Mouse (Mus musculus) kidney, postnatal 14 days (tissue): ENCODE results near the gene Rapgef5.

Experiments used
- DNase-seq: peaks from one replicate; pipeline ENCODE4 v3.0.0; 2022; ENCODE audit warnings: mixed read lengths

The Rapgef5 gene

DNA sequence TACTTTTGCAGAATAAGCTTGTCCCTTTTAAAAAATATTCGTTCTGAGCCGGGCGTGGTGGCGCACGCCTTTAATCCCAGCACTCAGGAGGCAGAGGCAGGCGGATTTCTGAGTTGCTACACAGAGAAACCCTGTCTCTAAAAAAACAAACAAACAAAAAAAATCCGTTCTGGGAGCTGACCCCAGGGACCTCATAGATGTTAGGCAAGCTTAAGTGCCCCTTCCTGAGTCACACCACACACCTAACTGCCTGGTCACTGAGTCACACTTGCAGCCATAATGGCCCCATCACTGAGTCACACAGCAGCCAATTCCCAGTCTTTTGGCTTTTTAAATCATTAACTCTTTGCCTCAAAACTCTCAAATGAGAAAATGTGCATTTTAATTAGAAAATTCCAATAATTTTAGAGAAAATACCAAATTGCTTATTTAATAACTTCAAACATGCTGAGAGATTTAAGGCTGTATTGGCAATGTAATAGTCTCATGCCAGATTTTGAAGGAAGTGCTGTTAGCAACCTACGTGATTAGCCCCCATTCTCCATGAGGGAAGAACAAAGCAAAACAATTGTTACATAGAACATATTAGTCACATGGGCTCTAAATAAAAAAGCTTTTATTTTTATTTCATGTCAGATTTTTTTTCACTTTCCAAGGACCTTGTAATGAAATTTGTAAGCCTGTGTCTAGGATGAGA lies 211.3 kb downstream of the Rapgef5 start:
- DNase-seq = no peak

DNA sequence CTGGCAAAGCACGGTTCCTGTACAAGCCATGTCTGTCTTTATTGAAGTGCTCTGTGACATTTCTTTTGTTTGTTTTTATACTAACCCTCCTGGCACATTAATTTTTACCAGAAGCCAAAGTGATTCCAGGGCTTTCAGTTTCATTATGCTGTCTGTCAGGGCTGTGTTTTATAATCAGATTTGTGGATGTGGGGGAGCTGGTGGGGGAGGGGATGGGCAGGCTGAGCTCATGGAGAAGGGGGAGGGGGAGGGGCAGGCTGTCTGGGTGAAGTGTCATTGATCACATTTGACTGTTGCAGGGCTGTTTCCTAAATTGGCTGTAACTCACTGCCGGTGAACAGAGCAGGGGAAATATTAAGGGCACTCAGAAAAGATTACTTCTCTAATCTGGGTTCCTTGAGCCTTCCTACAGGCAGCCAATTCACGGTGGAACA lies 211.9 kb downstream of the Rapgef5 start:
- peak; percentile 36 for DNase-seq

DNA sequence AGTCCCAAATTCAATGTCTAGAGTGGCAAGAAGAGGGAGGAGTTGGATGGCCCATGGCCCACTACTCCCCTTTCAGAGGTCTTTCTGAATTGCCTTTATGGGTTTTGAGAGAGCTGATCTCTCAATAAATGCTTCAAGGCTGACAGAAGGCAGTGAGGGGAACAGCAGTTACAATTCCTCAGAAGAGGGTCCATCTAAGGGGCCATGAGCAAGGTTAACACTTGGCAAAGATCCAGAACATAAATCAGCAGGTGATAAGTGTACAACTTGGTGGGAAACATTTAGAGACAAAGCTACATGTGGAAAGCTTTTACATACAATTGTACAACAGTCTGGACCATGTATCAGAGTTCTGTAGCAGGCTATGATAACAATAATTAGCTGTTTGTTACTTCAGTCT lies 217.3 kb downstream of the Rapgef5 start:
- no peak for DNase-seq

DNA sequence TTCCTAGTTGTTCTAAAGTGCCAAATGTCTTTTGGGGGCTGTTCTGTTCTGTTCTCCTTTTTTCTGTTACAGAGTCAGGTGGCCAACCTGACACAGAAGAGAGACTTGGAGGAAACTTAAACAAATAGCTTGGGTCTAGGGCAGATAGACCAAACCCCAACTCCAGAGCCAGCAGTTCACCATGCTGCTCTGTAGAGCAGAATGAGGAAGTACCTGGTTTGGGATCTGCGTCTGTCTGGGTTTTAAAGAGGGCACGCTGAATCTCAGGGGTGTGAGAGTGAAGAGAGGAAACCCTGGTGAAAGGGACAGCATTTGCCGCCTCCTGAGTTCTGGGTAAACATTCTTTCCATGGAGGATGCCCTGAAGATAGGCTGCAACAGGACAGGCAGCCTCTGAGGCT lies 219.9 kb downstream of the Rapgef5 start:
- no peak for DNase-seq

DNA sequence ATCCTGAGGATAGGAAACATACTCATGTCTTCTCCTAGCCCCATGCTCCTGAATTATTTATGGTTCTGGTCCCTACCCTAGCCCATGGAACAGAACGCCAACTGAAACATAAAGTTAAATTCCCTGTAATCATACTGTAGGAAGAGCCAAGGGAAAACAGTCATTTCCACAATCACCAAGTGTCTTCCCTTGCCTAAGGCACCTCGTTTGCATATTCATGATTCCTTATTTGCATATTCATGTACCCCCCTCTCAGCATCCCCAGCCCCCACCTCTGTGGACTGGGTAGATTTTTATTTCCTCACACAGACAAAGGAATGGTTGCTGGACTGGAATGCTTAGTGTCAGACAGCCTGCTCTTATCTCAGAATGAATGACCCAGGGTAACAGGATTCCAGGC lies 220.6 kb downstream of the Rapgef5 start:
- no peak for DNase-seq

DNA sequence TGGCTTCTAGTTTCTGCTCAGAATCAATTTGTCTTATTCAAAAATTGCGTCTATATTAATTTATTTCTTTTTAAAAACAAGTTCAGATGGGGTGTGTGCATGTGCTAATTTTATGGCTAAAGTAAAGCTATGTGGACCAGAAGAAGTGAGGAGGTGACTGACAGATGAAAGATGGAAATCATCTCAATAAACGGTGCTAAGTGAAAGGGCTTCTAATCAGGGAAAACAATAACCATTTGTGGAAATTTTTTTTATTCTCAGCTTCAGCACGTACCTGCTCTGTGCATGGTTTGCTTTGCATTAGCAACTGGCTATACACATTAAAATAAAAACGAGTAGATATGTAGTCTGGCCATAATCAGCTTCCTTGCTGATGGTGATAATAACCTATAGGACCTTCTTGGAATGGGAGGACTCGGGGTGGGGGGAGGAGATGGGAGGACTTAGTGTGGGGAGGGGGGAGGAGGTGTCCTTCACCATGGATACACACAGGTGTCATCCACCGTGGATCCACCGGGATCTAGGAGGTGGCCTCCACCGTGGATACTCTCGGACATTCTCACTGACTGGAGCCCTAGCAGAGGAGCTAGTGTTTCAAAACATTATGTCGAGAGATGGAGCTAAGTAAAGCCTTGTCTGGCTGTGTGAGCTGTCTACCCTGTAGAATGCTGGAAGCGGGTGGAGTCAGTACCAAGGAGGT lies 221.2 kb downstream of the Rapgef5 start:
- no peak for DNase-seq

DNA sequence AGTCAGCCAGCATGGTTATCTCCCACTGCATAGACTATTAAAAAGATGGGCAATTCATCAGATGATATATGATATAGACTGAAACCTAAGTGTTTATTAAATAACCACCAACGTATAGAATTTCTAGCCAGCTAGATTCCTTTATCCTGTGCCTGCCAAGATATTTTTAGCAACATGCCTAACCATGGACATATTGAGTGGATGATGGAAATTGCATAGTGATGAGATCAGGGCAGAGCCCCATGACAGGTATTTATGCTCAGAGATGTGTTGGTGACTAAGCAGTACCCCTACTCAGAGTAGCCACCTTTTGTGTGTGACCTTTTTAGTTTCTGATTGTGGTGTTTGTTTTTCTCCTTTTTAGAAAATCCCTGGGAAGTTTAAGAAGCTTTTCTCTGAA lies 226.2 kb downstream of the Rapgef5 start:
- no peak for DNase-seq

DNA sequence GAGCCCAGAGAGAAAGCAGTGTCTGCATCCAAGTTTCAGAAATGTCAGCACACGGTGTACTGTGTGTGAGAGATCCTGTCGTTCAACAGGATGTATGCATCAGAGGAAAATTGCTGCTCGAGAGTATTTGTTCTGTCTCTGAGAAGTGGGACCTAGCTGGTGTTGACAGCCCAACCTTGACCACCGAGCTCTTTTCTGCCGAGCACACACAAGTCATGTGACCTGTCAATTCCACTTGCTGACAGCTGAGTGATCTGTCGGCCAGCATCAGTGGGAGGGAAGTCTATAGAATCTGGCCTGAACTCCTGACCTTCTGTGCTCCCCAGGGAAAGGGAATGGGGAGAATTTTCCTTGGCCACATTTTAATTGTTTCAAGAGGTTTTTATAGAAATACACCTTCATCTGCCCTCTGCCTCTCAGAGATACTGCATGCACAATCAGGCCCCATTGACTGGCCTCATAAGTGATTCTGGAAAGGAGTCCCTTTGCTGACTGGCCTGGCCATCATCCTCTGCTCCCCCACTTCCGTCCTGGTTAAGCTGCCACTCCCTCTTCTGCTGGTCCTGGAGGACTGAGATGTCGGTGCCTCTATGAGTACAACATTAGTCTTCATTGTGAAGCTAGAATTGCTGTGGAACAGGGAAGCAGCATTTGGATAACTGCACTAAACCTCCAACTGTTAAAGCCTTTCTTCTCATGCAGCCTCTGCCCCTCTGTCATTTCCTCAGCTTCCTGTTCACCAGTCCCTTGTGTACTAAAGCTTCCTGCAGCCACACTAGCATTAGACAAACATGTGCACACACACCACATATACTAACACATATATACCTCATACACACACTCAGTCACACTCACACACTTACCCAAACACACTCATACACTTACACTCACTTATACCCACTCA lies 228.6 kb downstream of the Rapgef5 start:
- DNase-seq = no peak

DNA sequence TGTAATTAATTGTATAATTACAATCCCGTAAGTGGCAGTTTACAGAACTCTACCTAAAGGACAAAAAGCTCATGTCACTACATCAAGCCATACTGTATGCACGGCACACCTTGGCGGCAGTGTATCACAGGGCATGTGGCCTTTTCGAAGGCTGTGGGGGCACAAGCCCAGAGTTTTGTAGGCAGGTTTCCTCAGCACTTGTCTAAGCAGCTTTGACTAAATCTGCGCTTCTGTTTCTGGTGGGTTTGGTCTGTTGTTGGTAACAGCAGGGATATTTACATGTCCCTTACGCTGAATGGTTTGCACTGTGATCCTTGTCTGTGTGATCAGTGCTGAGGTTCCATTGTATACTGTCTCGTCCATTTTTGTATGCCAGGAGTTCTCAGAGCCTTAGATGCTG lies 230.3 kb downstream of the Rapgef5 start:
- no peak for DNase-seq

DNA sequence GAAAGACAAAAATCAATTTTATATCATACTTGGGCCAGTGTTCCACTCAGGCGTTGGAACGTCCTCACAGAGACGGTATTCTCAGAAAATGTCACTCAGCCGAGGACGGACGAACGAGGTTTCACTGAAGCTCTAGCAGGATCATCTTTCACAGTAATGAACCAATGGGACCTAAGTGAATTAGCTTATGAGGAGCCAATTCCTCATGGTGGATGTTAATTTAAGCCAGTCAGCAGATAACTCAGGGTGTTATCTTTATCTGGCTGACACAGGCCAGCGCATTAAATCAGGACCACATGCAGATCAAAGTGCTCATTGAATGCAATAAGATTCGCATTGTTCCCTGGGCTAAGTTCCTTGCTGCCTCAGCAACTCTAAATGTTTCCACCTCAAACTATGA lies 234.8 kb downstream of the Rapgef5 start:
- DNase-seq = no peak

DNA sequence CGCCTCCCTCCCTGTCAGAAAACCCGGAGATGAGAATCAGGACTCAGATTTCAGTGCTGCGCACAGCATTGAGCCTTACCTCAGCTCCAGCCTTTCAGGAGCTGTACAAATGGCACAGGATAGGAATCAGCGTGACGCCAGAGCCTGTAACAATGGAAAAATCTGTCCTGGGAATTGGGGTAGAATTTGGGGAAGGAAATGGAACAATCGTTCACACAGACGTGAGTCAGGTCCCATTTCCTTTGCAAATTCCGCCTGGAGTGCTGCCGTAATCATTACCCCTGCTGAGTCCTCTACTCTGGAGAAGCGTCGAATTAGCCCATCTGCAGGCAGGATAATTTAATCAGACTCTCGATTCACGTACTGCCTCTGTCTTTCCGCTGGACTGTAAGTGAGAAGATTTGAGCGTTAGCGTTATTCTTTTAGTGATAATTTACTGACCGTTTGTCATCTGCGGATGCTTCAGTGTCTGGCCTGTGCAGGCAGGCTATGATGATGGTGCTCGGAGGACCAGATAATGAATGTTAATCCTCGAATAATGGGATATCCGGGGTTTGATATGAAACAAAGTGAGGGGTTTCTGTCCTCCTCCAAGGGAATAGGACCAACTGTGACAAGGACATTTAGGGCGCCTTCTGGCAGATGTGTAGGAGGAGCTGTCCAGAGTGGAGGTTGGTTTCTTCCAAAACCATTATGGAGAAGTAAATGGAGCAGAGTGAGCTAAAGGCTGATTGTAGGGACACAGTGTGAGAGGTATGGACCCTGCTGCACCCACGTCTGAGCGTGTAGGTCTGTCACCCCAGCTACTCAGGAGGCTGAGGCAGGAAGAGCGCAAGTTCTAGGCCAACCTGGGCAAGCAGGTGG lies 235.5 kb downstream of the Rapgef5 start:
- DNase-seq = peak; percentile 67

DNA sequence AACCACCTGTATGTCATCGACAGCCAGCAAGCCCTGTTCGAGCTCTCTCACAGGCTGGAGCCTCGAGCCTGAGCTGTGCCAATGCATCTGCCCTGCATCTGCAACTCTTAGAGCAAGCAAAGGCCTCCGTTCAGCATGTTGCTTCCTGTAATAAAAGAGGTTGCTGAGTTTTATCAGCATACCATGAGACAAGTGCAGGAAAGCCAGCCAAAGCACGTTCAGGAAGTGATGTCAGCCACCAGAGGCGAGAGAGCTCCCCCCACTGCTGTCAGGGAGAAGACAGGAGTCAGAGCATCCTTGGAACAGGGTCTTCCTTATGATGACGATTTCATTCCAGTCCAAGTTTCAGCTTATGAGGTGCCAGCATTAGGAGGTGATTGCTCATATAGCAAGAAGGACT lies 239.7 kb downstream of the Rapgef5 start:
- DNase-seq = peak; percentile 52

DNA sequence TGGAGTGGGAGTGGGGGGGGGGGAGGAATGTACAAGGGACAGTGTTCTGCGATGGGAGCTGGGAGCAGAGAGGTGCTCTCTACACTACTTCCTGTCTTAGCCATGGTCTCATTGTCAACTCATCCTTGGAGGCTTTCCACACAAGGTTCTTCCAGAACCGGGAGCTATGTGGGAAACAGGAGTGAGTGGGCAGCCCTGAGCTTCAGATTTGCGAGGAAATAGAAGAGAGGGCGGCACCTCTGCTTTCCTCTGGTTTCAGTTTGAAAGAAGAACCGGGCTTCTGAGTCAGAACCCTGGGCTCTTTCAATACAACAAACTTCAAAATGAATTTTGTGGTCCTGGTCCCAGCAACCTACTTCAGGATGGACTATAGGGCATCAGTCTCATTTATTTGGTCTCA lies 244.1 kb downstream of the Rapgef5 start:
- no peak for DNase-seq

DNA sequence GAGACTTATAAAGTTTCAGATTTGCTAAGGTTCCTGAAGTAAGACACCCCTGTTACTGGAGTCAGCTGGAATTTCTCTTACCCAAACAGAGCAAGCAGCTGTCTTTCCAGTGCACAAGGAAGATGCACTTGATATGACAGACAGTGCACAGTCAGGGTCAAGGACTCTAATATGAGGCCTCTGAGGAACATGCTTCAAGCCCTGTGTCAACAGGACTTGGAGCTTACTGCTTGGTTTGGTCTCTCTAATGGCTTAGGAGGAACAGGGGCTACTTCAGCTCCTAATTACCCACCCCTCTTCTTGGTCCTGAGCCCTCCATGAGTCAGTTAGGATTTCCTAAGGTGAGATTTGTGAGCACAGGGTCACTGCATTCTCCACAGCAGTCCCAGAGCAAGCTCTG lies 244.6 kb downstream of the Rapgef5 start:
- DNase-seq = no peak

DNA sequence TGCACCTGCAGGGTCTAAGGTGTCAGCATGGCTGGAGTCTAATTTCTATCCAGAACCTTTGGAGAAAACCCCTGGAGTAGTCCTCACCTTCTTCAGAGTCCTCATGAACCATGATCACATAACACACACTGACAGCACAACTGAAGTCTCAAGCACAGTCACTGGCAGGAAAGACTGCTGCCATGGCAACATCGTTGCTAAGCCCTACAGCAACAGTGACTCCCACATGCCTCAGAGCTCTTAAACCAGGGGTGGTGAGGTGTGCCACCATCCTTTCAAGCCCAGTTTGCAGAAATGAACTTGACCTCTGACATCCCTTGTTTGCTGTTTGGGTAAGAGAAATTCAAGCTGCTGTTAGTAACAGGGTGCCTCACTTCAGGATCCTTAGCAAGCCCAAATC lies 245.4 kb downstream of the Rapgef5 start:
- DNase-seq = peak; percentile 39

DNA sequence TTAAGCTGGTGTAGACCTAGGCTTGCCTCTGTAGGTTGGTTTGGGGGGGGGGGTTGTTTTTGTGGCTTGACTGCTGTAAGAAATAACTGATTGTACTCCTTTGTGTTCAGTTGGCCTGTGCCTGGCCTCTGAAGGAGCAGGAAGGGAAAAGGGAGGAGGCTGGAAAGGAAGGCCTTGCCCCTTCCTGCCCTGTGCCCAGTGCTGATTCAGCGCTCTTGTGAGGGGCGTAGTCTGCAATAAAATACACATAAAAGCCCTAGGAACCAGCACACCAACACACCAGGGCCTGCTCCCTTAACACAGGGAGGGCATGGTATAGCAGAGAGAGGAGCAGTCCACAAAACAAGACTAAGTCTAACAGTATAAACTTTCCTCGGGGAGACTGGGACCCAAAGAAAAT lies 247.0 kb downstream of the Rapgef5 start:
- DNase-seq = peak; percentile 60

DNA sequence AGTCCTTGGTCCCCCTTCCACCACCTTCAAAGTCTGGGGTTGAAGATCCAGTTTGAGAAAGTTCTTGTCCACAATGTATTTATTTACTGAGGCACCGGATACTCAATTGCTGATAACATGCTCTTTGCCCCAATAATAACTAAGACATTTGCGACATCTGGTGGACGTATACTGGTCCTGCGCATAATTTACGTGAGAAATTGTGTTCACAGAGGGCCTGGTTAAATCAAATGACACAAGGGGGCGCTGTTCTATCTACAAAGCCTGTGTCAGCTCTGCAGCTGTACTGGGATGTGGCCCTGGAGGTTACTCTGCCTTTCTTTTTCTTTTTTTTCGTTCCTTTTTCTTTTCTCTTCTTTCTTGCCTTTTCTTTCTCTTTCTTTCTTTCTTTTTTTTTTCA lies 248.6 kb downstream of the Rapgef5 start:
- peak; percentile 84 for DNase-seq

DNA sequence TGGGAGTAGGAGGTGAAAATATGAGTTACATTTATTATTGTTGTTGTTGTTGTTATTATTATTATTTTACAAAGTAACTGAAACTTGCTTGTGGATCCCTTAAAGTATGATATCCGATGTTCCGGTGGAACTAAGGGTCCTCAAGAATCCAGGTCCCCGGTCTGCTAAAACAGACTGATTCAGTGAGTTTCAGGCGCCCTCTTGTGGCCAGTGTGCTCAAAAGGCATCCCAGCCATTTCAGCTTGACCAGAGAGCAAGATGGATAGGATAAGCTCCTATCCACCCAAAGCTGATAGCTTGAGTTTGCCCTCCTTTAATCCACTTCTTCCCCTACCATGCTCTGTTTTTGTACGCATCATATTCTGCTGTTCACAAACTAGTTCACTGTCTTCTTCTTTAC lies 252.8 kb downstream of the Rapgef5 start:
- peak; percentile 79 for DNase-seq

DNA sequence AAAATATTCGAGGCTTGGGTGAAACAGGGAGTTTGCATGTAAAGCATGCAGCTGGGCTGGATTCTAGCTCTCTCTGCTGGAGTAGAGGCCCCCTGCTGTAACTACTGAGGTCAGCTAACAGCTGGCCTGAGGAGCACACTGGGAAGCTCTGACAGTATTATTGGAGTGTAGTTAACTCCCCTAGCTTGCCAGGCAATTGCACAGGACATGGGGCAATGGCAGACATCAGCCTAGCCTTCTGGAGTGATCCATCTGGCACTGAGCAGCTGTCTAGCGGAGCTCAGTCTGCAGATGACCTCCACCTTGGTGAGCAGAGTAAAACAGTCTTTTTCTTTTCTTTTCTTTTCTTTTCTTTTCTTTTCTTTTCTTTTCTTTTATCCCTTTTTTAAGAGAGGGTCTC lies 253.9 kb downstream of the Rapgef5 start:
- DNase-seq = no peak

DNA sequence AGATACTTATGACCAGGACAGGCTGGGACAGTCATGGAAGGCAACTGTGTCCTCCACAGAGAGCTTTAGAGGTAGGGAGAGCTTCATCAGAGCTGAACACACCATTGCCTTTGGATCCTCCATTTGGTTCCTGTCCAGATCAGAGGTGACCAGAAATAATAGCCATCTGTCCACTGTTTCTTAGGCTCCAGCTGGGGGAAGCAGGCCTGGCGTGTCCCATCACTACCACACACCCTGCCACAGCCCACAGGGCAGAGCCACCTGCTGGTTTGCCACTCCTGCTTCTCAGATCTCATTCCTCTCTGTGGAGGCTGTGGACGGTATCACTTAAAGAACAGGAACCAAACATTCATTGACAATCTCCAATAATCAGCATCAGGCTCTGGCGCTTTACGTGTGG lies 254.9 kb downstream of the Rapgef5 start:
- DNase-seq = no peak

DNA sequence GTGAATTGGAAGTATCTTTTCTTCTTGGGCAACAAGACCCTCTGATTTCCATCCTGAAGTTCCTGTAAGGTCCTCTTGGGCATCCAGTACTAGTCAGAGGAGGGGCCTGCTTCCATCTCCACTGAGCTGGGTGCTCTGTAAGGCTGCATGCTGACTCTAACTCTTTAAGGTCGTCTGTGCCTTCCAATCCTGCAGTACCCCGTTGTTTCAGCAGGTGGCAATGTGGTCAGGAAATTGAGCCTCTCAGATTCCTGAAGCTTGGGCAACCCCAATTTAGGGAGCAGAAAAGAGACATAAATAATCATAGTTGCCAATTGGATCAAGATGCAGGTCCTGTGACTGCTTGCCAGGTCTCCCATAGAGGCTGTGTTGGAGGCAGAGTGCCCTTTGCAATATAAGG lies 256.4 kb downstream of the Rapgef5 start:
- peak; percentile 53 for DNase-seq

DNA sequence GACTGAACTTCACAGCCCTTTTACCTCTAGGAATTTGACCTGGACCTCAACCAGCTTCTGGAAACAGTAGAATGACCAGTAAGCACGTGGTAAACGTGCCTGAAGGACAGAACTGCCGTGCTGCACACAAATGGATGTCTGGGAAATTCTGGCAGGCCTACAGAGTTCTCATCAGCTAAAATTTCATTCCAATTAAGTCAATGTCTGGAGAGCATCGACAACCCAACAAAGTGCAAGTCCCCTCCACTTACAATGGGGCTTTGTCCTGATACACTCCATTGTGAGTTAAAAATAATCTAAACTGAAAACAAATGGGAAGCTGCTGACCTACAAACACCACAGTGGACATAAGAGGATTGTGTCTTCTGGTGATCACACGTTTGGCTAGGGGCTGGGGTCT lies 260.6 kb downstream of the Rapgef5 start:
- DNase-seq = no peak

DNA sequence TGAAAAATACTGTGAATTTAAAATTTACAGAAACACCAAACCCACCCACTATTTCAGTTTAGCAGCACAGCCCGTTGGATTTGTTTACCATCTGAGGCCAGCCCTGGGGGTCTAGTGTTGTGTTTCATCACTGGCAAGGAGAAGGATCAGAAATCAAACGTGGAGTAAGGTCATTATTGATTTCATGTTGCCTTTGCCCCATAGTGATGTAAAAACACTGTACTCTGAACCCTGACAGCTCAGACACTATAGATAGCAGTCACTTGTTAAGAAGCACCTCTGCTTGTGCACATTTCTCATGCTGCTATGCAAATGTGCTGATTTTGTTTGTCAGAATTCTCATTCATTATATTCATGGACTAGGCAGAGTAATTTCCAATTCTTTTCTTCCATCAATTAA lies 265.1 kb downstream of the Rapgef5 start:
- no peak for DNase-seq
